Mouse (Mus musculus) G1E (cell line): ENCODE data around the gene Adamts12. TPM values are rescaled to one million over a fixed set of nuclear protein-coding genes. Genes with fewer than 3 reads are reported as not detected.

ENCODE experiments used
- ATAC-seq: 2 replicates; pipeline ENCODE4 v1.8.0; 2016; ENCODE audit warnings: mild to moderate bottlenecking; ENCODE audit not compliant: insufficient number of reproducible peaks, poor library complexity, low FRiP score, severe bottlenecking; ENCODE audit errors: extremely low read depth
- DNase-seq: peaks from one replicate; pipeline ENCODE4 v3.0.0; 2012; ENCODE audit warnings: low spot score
- H3K27me3 ChIP-seq: 2 replicates; pipeline ENCODE4 v1.6.1; 2012; ENCODE audit warnings: mild to moderate bottlenecking, low read length, inconsistent platforms; ENCODE audit not compliant: insufficient read depth
- H3K36me3 ChIP-seq: replicated peaks from 2 replicates; pipeline ENCODE3; 2012; ENCODE audit warnings: mild to moderate bottlenecking, inconsistent platforms
- H3K4me1 ChIP-seq: 2 replicates; pipeline ENCODE4 v1.6.1; 2012; ENCODE audit warnings: low read depth, low read length, inconsistent platforms, mixed read lengths; ENCODE audit not compliant: insufficient read depth
- H3K4me3 ChIP-seq: 2 replicates; pipeline ENCODE4 v1.5.1; 2012; ENCODE audit warnings: low read depth, mild to moderate bottlenecking, inconsistent platforms, low read length, moderate library complexity, mixed read lengths
- H3K9me3 ChIP-seq: replicated peaks from 2 replicates; pipeline ENCODE4 v1.6.1; 2012; ENCODE audit warnings: inconsistent platforms
- CTCF ChIP-seq: IDR thresholded peaks from 2 replicates; pipeline ENCODE4 v1.5.1; 2012; ENCODE audit warnings: low read depth, low read length, inconsistent platforms, mixed read lengths
- GATA1 ChIP-seq: IDR thresholded peaks from 2 replicates; pipeline ENCODE4 v1.6.1; 2012; ENCODE audit warnings: borderline replicate concordance, low read length, inconsistent platforms, mixed read lengths
- GATA2 ChIP-seq: IDR thresholded peaks from 2 replicates; pipeline ENCODE4 v1.6.1; 2012; ENCODE audit warnings: low read depth, low read length, inconsistent platforms, borderline replicate concordance
- POLR2AphosphoS5 ChIP-seq: IDR thresholded peaks from 2 replicates; pipeline ENCODE4 v1.6.1; 2012; ENCODE audit warnings: low read depth, low read length, inconsistent platforms; ENCODE audit not compliant: insufficient replicate concordance
- TAL1 ChIP-seq: conservative IDR thresholded peaks from 2 replicates; pipeline ENCODE4 v1.6.1; 2012; ENCODE audit warnings: low read depth, low read length, inconsistent platforms, mixed read lengths
- polyA plus RNA-seq: library from polyadenylated mRNA; stranded (reverse); fragments of >175 nt; gene quantifications from 2 replicates; pipeline ENCODE4 v1.2.3, GENCODE M21; 2012
- total RNA-seq, 2 experiments: library from RNA; stranded (forward) in 1 of 2; stranded (reverse) in 1 of 2; fragments of 200-1000 nt in 1 of 2; fragments of >200 nt in 1 of 2; fragmentation: Nextera tagmentation in 1 of 2; gene quantifications; 2 replicates each; pipeline ENCODE4 v1.2.3; 2014 to 2017

Adamts12 gene
- total RNA-seq (2014; fragmentation: Nextera tagmentation) (not detected in 2 replicates), total RNA-seq (2017) (0.06 and 0.16 TPM in 2 replicates), polyA plus RNA-seq (not detected in 2 replicates)

DNA sequence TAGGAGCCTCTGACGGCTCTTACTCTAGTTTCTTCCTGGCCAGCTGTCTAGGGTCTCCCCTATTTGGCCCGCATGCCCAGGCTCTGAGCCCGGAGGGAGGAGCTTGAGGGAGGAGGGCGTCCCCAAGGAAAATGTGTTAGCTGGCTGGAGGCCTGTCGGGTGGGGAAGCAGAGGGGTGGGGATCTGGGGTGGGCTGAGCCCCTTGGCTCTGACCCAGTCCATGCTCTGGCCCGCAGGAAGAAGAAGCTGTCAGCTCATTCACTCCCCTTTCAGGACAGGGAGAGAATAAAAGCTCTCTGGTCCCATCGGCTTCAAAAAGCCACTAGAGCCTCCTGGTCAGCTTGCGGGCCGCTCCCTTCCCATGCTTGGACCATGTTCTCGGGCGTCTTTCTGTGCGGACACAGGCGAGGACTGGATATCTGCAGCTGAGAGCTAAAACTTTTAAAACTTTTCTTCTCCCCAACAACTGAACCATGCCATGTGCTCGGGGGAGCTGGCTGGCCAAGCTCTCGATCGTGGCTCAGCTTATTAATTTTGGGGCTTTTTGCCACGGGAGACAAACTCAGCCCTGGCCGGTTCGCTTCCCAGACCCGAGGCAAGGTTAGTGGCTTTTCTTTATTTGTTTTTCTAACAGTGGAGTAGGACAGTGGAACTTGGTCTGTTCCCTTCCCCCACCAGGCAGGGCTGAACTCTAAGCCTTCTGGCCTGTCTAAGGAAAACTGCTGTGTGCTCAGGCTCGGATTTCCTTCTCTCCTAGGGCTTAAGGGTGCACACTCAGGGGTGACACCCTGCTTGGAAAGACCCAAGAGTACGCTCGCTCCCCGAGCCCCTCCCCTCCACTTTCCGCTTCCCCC lies at the start of gene Adamts12:
Adamts12 (plus strand) TSS at position 233 of the 854 bp plus-strand sequence.
- no peak for DNase-seq
- H3K27me3 ChIP-seq = no peaks in the 10 kb centered on the region

DNA sequence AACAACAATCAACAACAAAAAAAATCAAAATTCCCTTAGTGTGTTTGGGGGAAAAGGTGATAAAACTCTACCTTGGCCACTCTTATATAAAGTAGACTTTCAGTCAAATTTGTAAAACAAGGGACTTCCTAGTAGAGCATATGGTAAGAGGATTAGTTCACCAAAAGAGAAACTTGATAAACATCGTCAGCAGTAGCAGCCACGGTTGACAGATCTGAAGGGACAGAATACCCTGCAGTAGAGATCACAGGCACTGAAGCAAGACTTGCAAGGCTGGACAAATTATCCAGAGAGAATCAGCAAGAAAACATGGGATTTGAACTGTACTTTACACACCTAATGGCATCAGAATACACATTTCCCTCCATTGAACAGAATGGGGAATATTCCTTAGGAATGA lies 49.7 kb upstream of the Adamts12 start:
- DNase-seq (no peak), ATAC-seq (no peak)
- H3K27me3 ChIP-seq = peaks cover 7% of the 10 kb centered on the region; the same call in 1 of the 2 replicates
- TF ChIP-seq TAL1 (no peak), POLR2AphosphoS5 (no peak), GATA1 (no peak), CTCF (no peak), GATA2 (no peak)
- no peaks in the 10 kb centered on the region for H3K36me3 ChIP-seq
- H3K4me1 ChIP-seq = no peaks in the 10 kb centered on the region
- no peaks in the 10 kb centered on the region for H3K9me3 ChIP-seq
- no peak overlapping the region for H3K4me3 ChIP-seq

More for the DNA sequence above, at the start of gene Adamts12:
- no peak for ATAC-seq
- no peaks in the 10 kb centered on the region for H3K4me1 ChIP-seq
- no peaks in the 10 kb centered on the region for H3K9me3 ChIP-seq
- H3K36me3 ChIP-seq = no peaks in the 10 kb centered on the region
- H3K4me3 ChIP-seq = no peak within 1 kb of the TSS
- no peak for TF ChIP-seq CTCF
- no peak for TF ChIP-seq TAL1
- no peak for TF ChIP-seq GATA1
- TF ChIP-seq POLR2AphosphoS5 = no peak

- no peaks in the 10 kb centered on the region for H3K36me3 ChIP-seq
- TF ChIP-seq TAL1 (no peak), GATA1 (no peak)
- no peak overlapping the region for H3K4me3 ChIP-seq
- ATAC-seq (no peak), DNase-seq (no peak)
- H3K4me1 ChIP-seq = no peaks in the 10 kb centered on the region
- no peaks in the 10 kb centered on the region for H3K9me3 ChIP-seq
- peaks cover 9% of the 10 kb centered on the region for H3K27me3 ChIP-seq
Observed at GRCm38 (mm10) chr15:11026801-11027561, 37.6 kb upstream of the Adamts12 start.

- no peak for TF ChIP-seq TAL1
- TF ChIP-seq GATA1 = no peak
- TF ChIP-seq POLR2AphosphoS5 = no peak
- no peak for TF ChIP-seq CTCF
- TF ChIP-seq GATA2 = no peak
- no peaks in the 10 kb centered on the region for H3K4me1 ChIP-seq
- DNase-seq (no peak), ATAC-seq (no peak)
- peaks cover 9% of the 10 kb centered on the region for H3K27me3 ChIP-seq
- no peaks in the 10 kb centered on the region for H3K36me3 ChIP-seq
- no peak overlapping the region for H3K4me3 ChIP-seq
- no peaks in the 10 kb centered on the region for H3K9me3 ChIP-seq
Observed at GRCm38 (mm10) chr15:11030188-11030587, 34.4 kb upstream of the Adamts12 start.

- ATAC-seq = no peak
- no peak for DNase-seq
- Histone ChIP-seq H3K4me3 (no peak overlapping the region), H3K9me3 (no peaks in the 10 kb centered on the region), H3K27me3 (peaks cover 12% of the 10 kb centered on the region; the same call in 1 of the 2 replicates), H3K4me1 (peaks cover 4% of the 10 kb centered on the region; the same call in 1 of the 2 replicates), H3K36me3 (no peaks in the 10 kb centered on the region)
- TF ChIP-seq POLR2AphosphoS5 (no peak), GATA1 (no peak), CTCF (no peak), GATA2 (no peak), TAL1 (no peak)
Observed at GRCm38 (mm10) chr15:11035947-11036474, 28.6 kb upstream of the Adamts12 start.

DNA sequence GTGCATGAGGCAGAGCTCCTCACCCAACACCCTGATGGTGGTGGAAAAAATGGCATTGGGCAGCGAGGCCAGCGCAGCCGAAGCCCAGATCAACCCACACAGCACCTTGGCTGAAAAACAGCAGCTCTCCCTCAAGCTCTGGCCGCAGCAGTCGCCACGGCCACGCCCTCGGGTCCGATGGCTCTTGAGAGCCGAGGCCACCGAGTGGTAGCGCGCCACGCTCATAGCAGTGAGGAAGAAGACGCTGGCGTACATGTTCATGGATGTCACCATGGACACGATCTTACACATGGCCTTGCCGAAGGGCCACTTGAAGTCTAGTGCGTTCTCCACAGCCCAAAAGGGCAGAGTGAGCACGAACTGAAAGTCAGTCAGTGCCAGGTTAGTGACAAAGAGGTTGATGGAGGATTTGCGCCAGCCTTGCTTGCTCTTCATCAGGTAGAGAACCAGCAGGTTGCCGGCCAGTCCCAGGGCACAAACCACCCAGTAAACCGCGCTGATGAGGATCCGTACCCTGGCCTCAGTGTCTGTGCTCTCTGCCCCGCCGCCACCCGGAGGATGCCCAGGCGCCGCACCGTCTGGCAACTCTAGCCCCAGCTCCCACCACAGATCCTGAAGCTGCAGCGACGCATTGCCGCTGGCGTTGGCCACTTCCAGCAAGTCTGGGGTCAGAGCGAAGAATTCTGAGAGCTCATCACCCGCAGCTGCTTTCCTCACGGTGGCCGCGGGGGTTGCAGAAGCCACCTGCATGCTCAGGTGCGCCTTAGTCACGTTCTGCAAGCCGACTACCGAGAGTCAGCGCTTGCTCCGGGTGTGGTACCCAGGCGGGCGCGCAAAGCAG lies 27.8 kb upstream of the Adamts12 start:
- H3K4me3 ChIP-seq = no peak overlapping the region

More for the DNA sequence above, 27.8 kb upstream of the Adamts12 start:
- Histone ChIP-seq H3K27me3 (peaks cover 12% of the 10 kb centered on the region; the same call in 1 of the 2 replicates), H3K9me3 (no peaks in the 10 kb centered on the region), H3K4me1 (peaks cover 4% of the 10 kb centered on the region; the same call in 1 of the 2 replicates), H3K36me3 (no peaks in the 10 kb centered on the region)
- DNase-seq (no peak), ATAC-seq (no peak)
- TF ChIP-seq CTCF (no peak), POLR2AphosphoS5 (no peak), GATA1 (no peak), TAL1 (no peak), GATA2 (no peak)
